Mouse (Mus musculus) cerebellum, postnatal 4 days (tissue): ENCODE results near the gene Mylk4.

Experiments used
- DNase-seq, 2 experiments: peaks; one replicate each; pipeline ENCODE4 v3.0.0; 2022; ENCODE audit warnings: low spot score in 2 of 2, mixed read lengths in 1 of 2

Gene Mylk4

DNA sequence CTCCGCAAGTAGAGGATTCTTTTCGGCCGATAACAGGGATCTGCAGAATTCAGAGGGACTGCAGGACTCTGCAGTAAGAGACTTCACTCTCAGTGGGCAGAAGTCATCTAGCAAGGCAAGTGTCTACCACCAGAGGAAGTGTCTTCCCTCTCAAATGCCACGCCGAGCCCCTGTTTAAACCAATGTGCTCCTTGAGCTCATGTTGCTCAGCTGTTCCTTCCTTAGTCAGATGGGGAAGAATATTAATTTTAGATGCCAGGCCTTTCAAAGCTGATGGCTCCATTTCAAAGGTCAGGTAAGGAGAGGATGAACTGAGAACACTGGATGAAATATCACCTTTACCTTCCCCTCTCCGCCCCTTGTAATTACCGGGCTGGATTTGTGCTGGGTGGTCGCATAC is at the start of gene Mylk4:
Gene Mylk4, minus strand, starts transcription at position 139 of the 400 bp plus-strand sequence.
- no peak for DNase-seq

DNA sequence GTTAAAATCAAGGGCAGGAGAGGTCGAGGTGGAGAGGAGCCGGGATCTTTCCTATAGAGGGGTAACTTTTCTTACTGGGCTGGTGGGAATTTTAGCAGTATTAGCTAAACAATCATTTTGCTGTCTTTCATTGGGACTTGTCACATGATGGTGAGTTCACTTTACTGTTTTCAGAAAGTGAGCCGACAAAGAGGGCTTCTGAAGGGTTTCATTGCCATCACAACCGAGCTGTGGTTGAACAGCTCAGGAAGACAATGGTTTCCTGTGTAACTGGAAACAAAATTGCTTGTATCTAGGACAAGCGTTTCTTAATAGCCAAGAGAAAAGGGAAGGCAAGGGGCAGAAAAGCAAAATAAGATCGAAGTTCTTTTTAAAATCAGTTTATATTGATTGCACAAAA is 49.5 kb upstream of the Mylk4 start:
- no peak for DNase-seq

DNA sequence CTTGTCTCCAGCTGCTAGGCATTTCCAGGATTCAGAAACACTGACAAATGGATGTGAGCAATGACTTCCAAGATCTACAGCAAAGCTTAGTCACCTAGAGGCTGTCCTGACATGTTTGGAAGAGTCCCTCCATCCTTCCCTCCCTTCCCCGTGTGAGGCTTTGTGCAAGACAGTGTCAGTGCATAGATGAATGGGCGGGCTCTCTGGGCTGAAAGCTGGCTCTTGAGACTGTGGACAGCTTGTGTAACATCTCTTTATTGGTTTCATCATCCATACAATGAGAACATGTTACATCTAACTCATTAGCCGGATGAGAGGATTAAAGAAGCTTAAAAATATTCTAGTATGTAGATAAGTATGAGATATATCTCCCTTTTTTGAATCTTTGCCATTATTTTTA is 49.0 kb upstream of the Mylk4 start:
- DNase-seq = no peak

DNA sequence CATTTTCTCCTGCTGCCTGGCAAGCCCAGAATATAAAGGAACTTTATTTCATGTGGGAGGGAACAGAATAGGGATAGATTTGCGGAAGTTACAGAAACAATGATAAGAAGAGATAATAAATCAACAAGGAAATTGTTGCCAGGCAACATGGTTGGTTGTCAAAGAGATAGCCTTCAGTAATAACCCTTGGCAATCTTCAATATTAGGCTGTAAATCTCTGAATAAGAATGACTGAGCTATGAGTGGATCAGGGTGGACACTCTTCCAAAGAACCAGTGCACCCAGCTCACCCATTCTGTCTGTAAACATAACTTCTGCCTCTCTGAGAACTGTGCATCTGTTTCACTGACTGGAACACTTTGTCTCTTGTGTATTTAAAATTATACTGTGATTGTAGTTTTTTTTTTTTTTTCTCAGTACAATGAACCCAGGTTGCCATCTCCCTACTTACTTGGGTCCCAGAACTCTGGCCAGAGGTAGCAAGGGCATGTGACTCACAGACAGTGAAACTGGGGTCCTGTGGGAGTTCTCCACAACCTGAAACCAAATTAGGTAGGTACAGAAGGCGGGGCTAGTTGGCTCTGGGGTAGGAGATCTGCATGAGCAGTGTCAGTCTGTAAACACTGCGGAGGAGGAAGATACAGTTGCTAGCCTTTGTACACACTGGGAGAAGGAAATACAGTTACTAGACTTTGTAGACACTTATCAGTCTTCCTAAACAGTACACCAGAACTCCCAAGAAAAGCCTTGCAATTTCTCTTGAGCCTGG is 47.9 kb upstream of the Mylk4 start:
- DNase-seq = no peak

DNA sequence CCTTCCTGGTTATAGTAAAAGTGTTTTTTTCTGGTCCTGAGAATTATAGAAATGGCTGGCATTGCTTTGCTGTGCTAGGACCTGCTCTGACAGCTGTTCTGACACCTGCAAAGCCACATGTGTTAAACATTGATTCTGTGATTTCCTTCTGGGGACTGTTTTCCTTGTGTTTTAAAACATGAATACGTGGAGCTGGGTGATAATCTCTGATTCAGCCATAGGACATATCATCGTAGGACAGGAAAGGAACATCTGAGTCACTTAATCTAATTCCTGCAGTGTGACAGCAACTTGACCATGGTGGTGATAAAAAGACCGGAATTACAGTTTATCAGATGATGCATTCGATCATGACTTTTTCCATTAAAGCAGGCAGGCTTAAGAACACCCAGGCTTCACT is 45.1 kb upstream of the Mylk4 start:
- no peak for DNase-seq

DNA sequence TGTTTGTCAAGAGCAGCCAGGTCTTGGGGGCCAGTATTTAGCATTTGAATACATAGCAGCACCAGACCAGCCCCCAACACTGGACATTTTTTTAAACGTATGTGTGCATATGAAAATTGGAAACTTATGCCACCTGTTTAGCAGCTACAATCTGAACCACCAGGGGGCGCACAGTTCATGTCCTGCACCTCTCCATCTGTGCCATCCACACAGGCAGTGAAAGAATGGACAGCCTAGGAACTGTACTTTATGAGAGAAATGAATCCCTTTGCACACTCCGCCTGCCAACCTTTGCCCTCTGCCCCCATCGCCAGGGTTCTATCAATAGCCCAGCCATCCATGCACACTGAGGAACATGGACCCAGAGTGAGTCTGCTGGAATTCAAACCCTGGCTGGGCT is 44.2 kb upstream of the Mylk4 start:
- peak in 1 of 2 experiments; percentile 50 for DNase-seq

DNA sequence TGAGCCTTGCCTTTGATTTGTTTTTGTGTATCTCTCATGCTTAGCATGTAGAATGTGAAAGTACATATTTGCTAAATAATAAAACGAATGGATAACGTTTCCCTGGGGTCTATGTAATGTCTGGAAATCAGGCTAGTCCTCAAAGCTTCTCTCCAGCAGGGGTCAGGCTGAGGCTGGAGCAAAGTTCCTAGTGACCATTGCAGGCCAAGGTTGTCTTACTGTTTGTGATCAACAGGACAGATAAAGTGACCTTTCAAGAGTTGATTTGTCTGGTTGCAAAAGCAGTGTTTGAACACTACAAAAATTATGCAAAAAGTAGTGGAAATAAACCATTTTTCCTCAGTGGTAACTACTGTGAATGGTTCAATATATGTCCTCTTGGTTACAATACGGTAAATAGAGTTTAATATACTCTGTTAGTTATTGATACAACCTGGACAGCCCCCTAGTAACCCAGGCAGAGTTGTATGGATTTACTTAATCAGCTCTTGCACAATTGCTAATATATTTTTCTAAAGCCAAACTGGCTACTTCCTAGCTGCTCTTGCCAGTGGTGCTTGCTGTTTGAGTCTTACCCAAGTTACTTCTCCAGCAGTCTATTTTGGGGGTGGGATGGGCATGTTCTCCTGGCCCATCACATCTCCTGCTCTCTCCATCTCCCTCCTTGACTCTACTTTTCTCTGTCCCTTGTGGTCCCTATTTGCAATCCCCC is 43.5 kb upstream of the Mylk4 start:
- no peak for DNase-seq

DNA sequence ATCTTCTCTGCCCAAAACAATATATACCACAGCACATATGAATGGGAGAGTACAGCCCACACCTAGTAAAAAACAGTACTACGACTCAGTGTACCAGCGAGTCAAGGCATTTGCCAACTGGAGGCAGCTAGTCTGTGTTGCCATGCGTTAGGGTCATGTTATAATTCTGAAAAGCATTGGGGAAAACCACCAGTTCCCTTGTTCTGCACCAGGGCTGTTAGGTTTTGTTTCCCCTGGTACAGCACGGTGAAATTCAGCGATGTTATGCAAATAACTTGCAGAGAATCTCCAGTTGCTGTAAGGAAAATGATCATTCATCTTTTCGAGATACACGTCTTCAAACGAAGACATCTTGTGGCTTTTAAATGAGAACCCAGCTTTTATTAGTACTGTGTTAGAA is 41.8 kb upstream of the Mylk4 start:
- DNase-seq = no peak

DNA sequence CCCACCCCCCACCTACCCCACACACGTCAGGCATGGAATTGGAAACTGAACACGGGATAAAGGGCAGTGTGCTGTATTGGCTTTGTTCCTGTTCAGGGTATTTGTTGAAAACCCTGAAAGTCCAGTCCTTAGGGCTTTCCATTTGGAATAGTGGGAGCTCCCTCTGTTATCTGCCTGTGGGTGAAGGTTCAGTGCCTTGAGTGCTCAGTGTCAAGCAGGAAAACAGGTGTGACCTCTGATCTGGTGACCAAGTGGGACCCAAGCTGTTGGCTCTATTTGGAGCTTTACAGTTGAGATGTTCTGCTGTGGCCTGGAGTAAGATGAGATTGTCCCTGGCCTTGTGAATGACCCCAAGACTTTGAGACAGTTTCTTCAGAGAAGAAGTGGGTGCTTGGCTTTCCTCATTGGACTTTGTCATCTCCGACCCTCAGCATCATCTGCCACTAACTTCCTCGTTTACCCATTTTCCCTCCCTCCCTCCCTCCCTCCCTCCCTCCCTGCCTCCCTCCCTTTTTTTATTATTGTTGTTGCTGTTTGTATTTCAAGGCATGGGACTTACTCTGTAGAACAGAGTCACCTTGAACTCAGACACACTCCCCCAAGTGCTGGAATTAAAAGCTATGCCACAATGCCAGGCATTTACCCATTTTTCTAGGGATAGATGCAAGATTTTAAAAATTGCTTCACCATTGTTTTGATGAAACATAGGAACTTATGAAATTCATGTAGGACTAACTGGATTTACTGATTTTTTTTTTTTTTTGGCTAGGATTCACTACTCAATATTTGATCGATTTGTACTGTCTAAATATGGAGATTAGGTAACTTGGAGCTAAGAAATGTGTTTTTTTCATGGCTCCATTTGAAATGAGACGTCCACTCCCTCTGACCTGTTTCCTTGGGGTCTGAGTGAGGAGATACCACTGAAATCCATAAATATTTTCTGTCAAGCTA is 40.9 kb upstream of the Mylk4 start:
- no peak for DNase-seq

DNA sequence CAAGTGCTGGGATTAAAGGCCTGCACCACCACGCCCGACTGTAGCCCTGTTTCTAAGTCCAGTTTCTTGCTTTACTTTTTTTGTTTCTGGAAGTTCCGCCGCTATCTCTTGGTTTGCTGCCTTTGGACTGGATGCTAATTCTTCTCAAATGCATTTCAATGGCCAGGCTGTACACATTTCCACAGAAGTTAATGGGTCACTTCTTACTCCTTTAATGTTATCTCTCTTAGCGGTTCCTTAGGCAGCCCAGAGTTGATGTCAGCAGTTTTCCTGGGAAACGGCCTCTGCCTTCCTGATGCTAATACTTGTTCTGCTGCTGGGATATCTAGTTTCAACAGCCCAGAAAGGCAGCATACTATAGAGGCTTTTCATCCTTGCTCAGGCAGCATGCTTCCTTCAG is 39.4 kb upstream of the Mylk4 start:
- DNase-seq = no peak

DNA sequence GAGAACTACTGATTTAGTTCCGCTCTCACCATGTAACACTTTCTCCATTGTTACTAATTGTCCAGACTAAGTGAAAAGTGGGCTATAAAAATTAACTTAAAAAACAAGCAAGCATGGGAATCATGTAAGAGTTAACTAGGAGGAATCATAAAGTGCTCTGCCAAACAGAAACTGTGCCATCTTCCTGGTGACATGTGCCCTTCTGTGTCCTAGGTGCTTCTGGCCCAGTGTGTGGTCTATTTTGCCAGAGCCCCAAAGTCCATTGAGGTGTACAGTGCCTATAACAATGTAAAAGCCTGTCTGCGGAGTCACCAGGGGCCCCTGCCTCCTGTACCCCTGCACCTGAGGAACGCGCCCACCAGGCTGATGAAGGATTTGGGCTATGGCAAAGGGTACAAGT is 37.9 kb upstream of the Mylk4 start:
- DNase-seq = no peak

DNA sequence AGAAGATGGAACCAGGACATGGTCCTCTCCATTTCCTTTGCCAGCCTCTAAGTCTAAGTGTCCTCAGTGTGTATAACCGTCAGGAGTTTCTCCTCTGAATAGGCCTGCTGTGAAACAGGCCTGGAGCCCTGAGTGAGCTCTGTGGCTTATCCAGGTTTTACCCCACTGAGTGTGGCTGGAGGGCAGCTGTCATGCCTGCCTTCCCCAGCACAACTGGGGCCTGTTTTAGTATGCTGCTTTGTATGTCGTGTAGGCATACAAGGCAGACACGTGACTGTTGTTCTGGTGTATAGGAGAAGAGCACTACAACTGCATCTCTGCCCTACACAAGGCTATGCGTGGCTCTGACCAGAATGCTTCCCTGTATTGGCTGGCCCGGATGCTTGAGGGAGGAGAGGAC is 36.2 kb upstream of the Mylk4 start:
- no peak for DNase-seq

DNA sequence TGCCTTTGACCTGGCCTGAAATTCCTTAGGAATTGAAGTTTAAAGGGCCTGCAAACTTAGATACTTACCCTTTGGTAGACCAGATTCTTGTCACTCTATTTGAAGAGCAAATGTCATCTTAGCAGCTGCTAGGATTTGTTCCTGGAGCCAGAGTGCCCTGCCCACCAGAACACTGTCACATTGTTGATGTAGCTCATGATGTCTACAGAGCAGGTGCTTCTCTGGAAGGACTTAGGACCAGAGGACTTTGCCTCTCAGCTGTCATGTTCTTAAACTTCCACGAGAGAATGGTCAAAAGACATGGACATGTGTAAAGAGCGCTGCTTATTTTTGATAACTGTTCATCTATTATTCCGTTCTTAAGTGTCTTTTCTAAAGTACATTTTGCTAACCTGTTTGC is 35.5 kb upstream of the Mylk4 start:
- DNase-seq = no peak

DNA sequence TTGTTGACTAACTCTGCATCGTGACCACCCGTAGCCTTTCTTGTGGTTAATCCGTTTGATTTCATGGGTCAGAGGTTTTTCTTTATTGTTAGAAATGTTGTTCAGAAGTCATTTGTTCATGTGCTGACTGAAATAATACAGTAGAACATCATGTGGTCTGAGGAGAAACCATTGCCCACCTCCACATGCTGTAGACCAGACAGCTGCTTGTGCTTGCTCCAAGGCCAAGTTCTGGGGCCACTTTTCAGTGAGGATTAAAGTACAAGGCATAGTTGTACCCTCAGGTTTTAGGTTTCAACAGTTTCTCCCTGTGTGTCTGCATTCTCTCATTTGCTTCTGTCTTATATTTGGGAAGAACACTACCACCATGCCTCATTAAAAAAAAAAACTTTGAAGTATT is 23.9 kb upstream of the Mylk4 start:
- no peak for DNase-seq

DNA sequence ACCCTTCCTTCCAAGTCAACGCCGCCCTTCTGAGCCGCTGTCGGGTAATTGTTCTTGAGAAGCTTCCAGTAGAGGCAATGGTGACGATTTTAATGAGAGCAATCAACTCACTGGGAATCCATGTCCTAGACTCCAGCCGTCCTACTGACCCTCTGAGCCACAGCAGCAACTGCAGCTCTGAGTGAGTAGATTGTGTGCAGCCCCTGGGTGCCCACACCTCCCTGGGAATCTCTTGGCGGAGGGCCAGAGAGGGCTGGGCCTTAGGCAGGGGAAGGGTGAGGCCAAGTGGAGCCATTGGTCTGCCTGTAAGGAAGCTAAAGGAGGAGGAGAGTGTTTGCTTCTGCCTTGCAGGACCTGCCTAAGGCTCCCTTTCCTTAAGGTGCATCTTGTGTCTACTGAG is 23.1 kb upstream of the Mylk4 start:
- no peak for DNase-seq

DNA sequence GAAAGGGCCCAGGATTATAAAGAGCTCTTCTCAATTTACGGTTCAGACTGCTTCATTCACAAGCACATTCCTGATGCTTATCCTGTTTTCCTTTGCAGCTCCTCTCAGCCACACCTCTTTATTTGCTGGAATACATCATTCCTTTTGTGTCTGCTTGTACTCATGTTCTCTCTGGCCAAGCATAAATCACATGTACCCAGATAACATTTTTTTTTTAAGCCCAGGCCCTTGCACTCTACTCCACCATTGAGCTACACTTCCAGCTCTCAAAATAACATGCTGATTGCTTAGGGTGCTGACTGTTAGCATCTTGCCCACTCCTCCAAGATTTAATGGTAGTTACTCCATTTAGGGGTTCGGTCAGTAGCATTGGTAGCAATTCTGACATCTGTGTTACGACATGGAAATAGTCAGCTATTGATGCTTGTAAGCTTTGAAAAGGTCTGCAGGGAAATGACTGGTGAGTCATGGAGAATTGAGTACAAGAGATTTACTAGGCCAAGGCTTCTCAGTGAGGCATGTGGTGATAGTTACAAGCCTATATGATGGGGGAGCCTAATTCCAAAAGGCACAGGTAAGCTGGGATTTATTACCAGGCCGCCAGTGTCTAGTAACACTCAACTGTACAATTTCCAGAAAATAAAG is 20.1 kb upstream of the Mylk4 start:
- no peak for DNase-seq

DNA sequence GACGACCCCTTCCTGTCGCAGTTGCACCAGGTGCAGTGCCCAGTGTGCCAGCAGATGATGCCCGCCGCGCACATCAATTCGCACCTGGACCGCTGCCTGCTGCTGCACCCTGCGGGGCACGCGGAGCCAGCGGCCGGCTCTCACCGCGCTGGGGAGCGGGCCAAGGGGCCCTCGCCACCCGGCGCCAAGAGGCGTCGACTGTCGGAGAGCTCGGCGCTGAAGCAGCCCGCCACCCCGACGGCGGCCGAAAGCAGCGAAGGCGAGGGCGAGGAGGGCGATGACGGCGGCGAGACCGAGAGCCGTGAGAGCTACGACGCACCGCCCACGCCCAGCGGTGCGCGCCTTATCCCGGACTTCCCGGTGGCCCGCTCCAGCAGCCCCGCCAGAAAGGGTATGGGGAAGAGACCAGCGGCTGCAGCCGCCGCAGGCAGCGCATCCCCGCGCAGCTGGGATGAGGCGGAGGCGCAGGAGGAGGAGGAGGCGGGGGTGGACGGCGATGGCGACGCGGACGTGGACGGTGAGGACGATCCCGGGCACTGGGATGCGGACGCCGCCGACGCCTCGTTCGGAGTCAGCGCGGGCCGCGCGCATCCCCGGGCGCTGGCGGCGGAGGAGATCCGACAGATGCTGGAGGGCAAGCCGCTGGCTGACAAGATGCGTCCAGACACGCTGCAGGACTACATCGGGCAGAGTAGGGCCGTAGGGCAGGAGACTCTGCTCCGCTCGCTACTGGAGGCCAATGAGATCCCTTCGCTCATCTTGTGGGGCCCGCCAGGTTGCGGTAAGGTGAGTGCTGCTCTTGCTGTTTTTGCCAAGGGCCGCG is 18.7 kb upstream of the Mylk4 start, which contains the start of gene D930007J09Rik:
Gene D930007J09Rik, minus strand, starts transcription at position 591 of the 823 bp plus-strand sequence.
- peak; percentile 26 to 55 for DNase-seq

DNA sequence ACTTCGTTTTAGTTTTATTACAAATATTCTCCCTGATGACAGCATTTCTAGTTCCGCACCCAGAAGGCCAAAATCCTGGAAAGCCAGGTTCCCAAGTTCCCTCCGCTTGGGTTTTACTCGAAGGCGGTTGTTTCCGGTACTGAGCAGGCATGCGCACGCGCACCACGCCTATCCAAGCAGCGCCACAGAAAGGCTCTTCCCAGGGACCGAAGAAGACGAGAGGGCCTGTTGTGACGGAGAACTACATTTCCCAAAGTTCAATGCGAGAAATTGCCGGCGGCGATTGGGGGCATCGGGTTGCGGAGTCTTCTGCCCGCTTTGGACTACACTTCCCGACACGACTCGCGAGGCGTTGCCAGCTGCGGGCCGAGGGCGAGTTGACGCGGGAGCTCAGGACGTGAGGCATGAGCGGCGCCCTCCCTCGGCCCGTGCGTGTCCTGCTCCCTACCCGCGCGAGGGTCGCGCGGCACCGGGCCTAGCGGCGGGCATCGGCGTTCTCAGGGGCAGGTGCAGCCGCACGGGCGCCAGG is 18.0 kb upstream of the Mylk4 start, which contains the start of gene Wrnip1:
Gene Wrnip1, plus strand, starts transcription at position 346 of the 529 bp plus-strand sequence.
- peak; percentile 94 to 97 for DNase-seq

DNA sequence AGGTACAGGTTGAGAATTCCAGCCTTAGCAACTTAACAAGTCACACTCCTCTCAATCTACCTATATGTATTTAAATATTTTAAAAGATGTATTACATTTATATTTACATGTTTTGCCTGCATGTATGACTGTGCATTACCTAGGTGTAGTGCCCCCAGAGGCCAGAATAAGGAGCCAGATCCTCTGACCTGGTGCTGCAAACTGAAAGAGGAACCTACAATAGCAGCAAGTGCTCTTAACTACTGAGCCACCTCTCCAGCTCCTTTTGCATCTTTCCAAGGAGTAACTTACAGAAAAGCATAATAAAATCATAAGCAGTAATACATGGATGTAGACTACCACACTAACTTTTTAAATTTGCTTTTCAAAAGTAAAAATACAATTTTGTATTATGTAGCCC is 17.1 kb upstream of the Mylk4 start:
- no peak for DNase-seq

DNA sequence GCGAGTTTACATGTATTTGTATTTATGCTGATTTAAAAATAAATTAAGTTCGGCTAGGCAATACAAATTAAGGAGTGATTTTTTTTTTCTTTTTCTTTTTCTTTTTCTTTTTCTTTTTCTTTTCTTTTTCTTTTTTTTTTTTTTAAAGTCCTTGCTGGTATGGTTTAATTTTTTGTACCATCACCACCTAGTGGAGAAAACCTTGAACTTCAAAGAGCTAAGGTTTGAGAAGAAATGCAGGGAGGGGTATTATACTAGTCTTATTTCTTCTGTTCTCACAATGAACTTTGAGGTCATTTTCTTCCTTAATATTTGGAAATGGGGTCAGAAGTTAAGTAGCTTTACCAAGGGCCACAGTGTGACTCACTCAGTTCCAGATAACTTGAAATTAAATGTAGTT is 15.4 kb upstream of the Mylk4 start:
- DNase-seq = no peak
